Mouse (Mus musculus) hindbrain, embryonic 15.5 days (tissue): Measurements from ENCODE around the gene Blmh. TPM values are rescaled to one million over a fixed set of nuclear protein-coding genes. Genes with fewer than 3 reads are reported as not detected.

Experiments
- ATAC-seq: fragments of 200-750 bp; cut with Nextera tagmentation; 2 replicates; pipeline ENCODE4 v1.8.0; 2017; ENCODE audit warnings: low read depth, moderate number of reproducible peaks, moderate TSS enrichment; ENCODE audit not compliant: low FRiP score
- H3K27ac ChIP-seq: fragments of 300-500 bp; sonication (generic); replicated peaks from 2 replicates; pipeline ENCODE4 v1.5.1; 2015; ENCODE audit warnings: mild to moderate bottlenecking, inconsistent platforms
- H3K27me3 ChIP-seq: fragments of 300-500 bp; sonication (generic); 2 replicates; pipeline ENCODE4 v1.6.1; 2015; ENCODE audit warnings: control low read depth, inconsistent platforms
- H3K36me3 ChIP-seq: fragments of 300-500 bp; sonication (generic); 2 replicates; pipeline ENCODE4 v1.6.1; 2015; ENCODE audit warnings: control low read depth, inconsistent platforms
- H3K4me1 ChIP-seq: fragments of 300-500 bp; sonication (generic); replicated peaks from 2 replicates; pipeline ENCODE4 v1.6.1; 2015; ENCODE audit warnings: control low read depth, inconsistent platforms
- H3K4me2 ChIP-seq: fragments of 300-500 bp; sonication (generic); 2 replicates; pipeline ENCODE4 v1.6.1; 2015; ENCODE audit warnings: moderate library complexity, mild to moderate bottlenecking, inconsistent platforms
- H3K4me3 ChIP-seq: fragments of 300-500 bp; sonication (generic); 2 replicates; pipeline ENCODE4 v1.5.1; 2015; ENCODE audit warnings: mild to moderate bottlenecking, inconsistent platforms
- H3K9ac ChIP-seq: fragments of 300-500 bp; sonication (generic); 2 replicates; pipeline ENCODE4 v1.6.1; 2015; ENCODE audit warnings: inconsistent platforms
- H3K9me3 ChIP-seq: fragments of 300-500 bp; sonication (generic); 2 replicates; pipeline ENCODE4 v1.6.1; 2016; ENCODE audit warnings: control low read depth, inconsistent platforms
- WGBS: fragments of 180-500 bp; shearing (Covaris S2); methylation state at CpG from one replicate; pipeline ENCODE4 v1.1.7; 2015; 5-methylcytosine and 5-hydroxymethylcytosine counted together
- polyA plus RNA-seq: library from polyadenylated mRNA; unstranded; fragments of >200 nt; fragmentation: Nextera tagmentation; extraction: Ambion mirVana; gene quantifications from 2 replicates; pipeline ENCODE4 v1.2.1, GENCODE M21; 2015

Gene Blmh
- polyA plus RNA-seq, 1 experiment from 2014 or later, result 131 TPM

GRCm38 (mm10) chr11:76898751-76899150 lies 25.9 kb upstream of the Blmh start:
- ATAC-seq, result no peak
- H3K4me3 ChIP-seq, result no peak overlapping the region
- no peak overlapping the region for H3K27ac ChIP-seq
- 84% methylated on average over 3 of the region's 3 CpGs for WGBS
- no peak overlapping the region for H3K4me2 ChIP-seq
- no peaks in the 10 kb centered on the region for H3K27me3 ChIP-seq
- no peaks in the 10 kb centered on the region for H3K9me3 ChIP-seq
- no peaks in the 10 kb centered on the region for H3K4me1 ChIP-seq
- no peaks in the 10 kb centered on the region for H3K36me3 ChIP-seq
- H3K9ac ChIP-seq, result no peak overlapping the region

DNA sequence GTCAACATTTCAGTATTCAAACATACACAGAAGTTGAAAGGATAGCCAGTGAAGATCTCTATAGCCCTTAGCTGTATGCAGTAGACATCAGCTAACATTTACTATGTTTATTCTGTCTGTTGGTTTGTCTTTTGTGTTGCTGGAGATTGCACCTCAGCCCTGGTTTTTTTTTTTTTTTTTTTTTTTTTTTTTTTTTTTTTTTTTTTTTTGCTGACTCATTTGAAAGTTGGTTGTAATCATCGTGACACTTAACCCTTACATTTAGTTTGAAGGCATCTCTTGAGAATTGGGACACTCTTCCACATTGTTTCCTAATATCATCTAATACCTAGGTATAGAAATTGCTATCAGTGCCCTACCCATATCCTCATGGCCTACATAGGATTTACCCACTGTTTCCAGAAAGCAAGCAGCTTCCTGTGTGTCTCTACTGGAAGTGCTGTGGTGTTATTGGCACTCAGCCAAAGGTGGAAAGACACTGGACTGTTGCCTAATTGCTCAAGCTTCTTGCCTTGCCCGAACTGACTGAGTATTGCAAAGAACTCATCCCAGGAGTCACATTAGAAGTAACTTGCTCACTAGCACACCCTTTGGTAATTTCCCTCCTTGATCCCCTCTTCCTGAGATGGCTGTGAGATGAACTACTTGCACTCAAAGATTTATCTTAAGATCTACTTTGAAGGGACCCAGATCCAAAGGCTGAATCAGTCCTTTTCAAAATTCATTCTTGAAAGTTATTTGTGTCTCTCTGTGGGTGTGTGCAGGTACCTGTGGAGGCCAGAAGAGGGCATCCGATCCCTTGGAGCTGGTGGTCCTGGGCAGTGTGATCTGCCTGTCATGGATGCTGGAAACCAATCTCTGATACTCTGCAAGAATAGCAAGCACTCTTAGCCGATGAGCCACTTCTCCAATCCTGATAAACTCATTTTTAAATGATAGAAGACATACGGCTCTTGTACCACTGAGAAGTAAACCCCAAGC lies 24.6 kb upstream of the Blmh start:
- H3K9me3 ChIP-seq, result no peaks in the 10 kb centered on the region
- no peak overlapping the region for H3K9ac ChIP-seq
- H3K4me3 ChIP-seq, result no peak overlapping the region
- no peak for ATAC-seq
- H3K27ac ChIP-seq, result no peak overlapping the region
- H3K27me3 ChIP-seq, result no peaks in the 10 kb centered on the region
- H3K36me3 ChIP-seq, result no peaks in the 10 kb centered on the region
- WGBS, result 66% methylated on average over 5 of the region's 5 CpGs
- no peaks in the 10 kb centered on the region for H3K4me1 ChIP-seq
- H3K4me2 ChIP-seq, result no peak overlapping the region

- Histone ChIP-seq H3K27ac (no peak within 1 kb of the TSS), H3K9me3 (no peaks in the 10 kb centered on the region), H3K4me1 (no peaks in the 10 kb centered on the region), H3K4me3 (no peak within 1 kb of the TSS), H3K36me3 (no peaks in the 10 kb centered on the region), H3K4me2 (no peak within 1 kb of the TSS), H3K27me3 (no peaks in the 10 kb centered on the region), H3K9ac (no peak within 1 kb of the TSS)
- 75% methylated on average over 7 of the region's 7 CpGs for WGBS
- no peak for ATAC-seq
Measured at GRCm38 (mm10) chr11:76901579-76902361, 22.8 kb upstream of the Blmh start, which contains the start of gene Tmigd1. Gene Tmigd1 (plus strand): TSS chr11:76902159.

DNA sequence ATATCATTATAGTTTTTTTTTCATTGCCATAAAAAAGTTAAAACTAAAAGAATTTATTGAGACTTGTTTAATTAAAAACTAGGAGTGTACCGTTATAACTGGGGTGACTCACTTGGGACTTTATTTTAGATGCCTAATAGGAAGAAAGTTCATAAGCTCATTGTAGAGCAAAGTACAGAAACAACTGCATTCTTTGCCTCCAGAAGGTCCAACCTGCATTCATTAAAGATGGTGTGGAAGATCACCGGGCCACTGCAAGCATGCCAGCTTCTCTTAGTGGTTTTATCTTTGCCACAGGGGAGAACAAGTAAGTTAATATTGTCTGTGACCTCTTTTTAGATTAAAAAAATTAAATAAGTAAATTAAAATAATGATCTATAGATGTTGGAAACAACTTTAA lies 20.3 kb upstream of the Blmh start:
- H3K4me2 ChIP-seq, result no peak overlapping the region
- H3K9ac ChIP-seq, result no peak overlapping the region
- no peak overlapping the region for H3K27ac ChIP-seq
- WGBS, result 88% methylated on average over 2 of the region's 2 CpGs
- H3K27me3 ChIP-seq, result no peaks in the 10 kb centered on the region
- no peaks in the 10 kb centered on the region for H3K9me3 ChIP-seq
- no peaks in the 10 kb centered on the region for H3K4me1 ChIP-seq
- ATAC-seq, result no peak
- no peak overlapping the region for H3K4me3 ChIP-seq
- no peaks in the 10 kb centered on the region for H3K36me3 ChIP-seq

GRCm38 (mm10) chr11:76908651-76909050 lies 16.0 kb upstream of the Blmh start:
- WGBS, result 80% methylated on average over 7 of the region's 7 CpGs
- Histone ChIP-seq H3K27ac (no peak overlapping the region), H3K27me3 (no peaks in the 10 kb centered on the region), H3K4me2 (no peak overlapping the region), H3K9ac (no peak overlapping the region), H3K4me1 (peaks cover 19% of the 10 kb centered on the region), H3K4me3 (no peak overlapping the region), H3K36me3 (no peaks in the 10 kb centered on the region), H3K9me3 (no peaks in the 10 kb centered on the region)
- ATAC-seq, result no peak

- no peak overlapping the region for H3K4me2 ChIP-seq
Measured at GRCm38 (mm10) chr11:76911325-76912054, 13.1 kb upstream of the Blmh start.

GRCm38 (mm10) chr11:76912055-76912395 lies 12.6 kb upstream of the Blmh start:
- no peak overlapping the region; the same call in 1 of the 2 replicates for H3K27ac ChIP-seq
- H3K9ac ChIP-seq, result no peak overlapping the region
- H3K9me3 ChIP-seq, result no peaks in the 10 kb centered on the region
- no peaks in the 10 kb centered on the region for H3K27me3 ChIP-seq
- no peaks in the 10 kb centered on the region for H3K36me3 ChIP-seq
- peaks cover 19% of the 10 kb centered on the region for H3K4me1 ChIP-seq
- ATAC-seq, result 0 out of 2 replicates have a peak, but pooled peaks have one; percentile 42
- H3K4me3 ChIP-seq, result no peak overlapping the region
- no peak overlapping the region for H3K4me2 ChIP-seq
- WGBS, result 30% methylated on average over 7 of the region's 7 CpGs

More at GRCm38 (mm10) chr11:76911325-76912054, 13.1 kb upstream of the Blmh start:
- H3K4me1 ChIP-seq, result peaks cover 19% of the 10 kb centered on the region
- WGBS, result 11% methylated on average over 3 of the region's 3 CpGs
- no peaks in the 10 kb centered on the region for H3K36me3 ChIP-seq
- H3K27ac ChIP-seq, result peak overlapping the region; percentile 22; the same call in 1 of the 2 replicates
- no peak overlapping the region for H3K4me3 ChIP-seq
- H3K9ac ChIP-seq, result no peak overlapping the region
- ATAC-seq, result peak; percentile 66
- no peaks in the 10 kb centered on the region for H3K9me3 ChIP-seq
- H3K27me3 ChIP-seq, result no peaks in the 10 kb centered on the region

- 64% methylated on average over 7 of the region's 7 CpGs for WGBS
- Histone ChIP-seq H3K4me2 (no peak overlapping the region), H3K4me3 (no peak overlapping the region), H3K9me3 (no peaks in the 10 kb centered on the region), H3K9ac (no peak overlapping the region), H3K27ac (no peak overlapping the region), H3K36me3 (no peaks in the 10 kb centered on the region), H3K27me3 (no peaks in the 10 kb centered on the region), H3K4me1 (peaks cover 19% of the 10 kb centered on the region)
- ATAC-seq, result no peak
Measured at GRCm38 (mm10) chr11:76914366-76914765, 10.2 kb upstream of the Blmh start.

- Histone ChIP-seq H3K4me1 (peaks cover 9% of the 10 kb centered on the region), H3K27me3 (no peaks in the 10 kb centered on the region), H3K4me3 (no peak overlapping the region), H3K4me2 (peak overlapping the region; percentile 15; the same call in 1 of the 2 replicates), H3K27ac (no peak overlapping the region), H3K9me3 (no peaks in the 10 kb centered on the region), H3K36me3 (no peaks in the 10 kb centered on the region), H3K9ac (no peak overlapping the region)
- WGBS, result 47% methylated on average over 13 of the region's 13 CpGs
- no peak for ATAC-seq
Measured at GRCm38 (mm10) chr11:76916539-76917229, 7.9 kb upstream of the Blmh start.

DNA sequence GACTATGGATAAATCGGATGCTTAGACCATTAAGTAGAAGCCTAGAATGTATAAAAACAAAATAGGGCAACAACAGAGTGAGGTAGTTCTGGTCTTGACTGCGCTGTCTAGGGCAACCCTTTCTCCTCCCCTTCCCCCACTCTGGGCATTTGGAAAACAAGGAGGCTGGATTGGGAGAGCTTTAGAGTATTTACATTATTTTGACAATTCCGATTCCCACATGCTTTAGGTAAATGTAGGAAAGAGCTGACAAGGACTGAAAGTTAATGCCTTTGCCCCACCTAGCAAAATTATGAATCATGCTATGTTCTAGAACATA lies 7.4 kb upstream of the Blmh start:
- no peak for ATAC-seq
- WGBS, result 59% methylated on average over 3 of the region's 3 CpGs
- H3K9ac ChIP-seq, result no peak overlapping the region
- no peaks in the 10 kb centered on the region for H3K36me3 ChIP-seq
- H3K27me3 ChIP-seq, result no peaks in the 10 kb centered on the region
- no peak overlapping the region for H3K27ac ChIP-seq
- no peak overlapping the region for H3K4me2 ChIP-seq
- no peaks in the 10 kb centered on the region for H3K9me3 ChIP-seq
- H3K4me1 ChIP-seq, result peaks cover 4% of the 10 kb centered on the region
- H3K4me3 ChIP-seq, result no peak overlapping the region

GRCm38 (mm10) chr11:76920607-76921006 lies 4.0 kb upstream of the Blmh start:
- Histone ChIP-seq H3K36me3 (no peaks in the 10 kb centered on the region), H3K4me2 (no peak overlapping the region), H3K9ac (no peak overlapping the region), H3K4me1 (no peaks in the 10 kb centered on the region), H3K9me3 (no peaks in the 10 kb centered on the region), H3K27ac (no peak overlapping the region), H3K27me3 (no peaks in the 10 kb centered on the region), H3K4me3 (no peak overlapping the region)
- ATAC-seq, result no peak
- WGBS, result 52% methylated on average over 1 of the region's 1 CpGs
